Mouse (Mus musculus) effector memory CD4-positive, alpha-beta T cell, adult 7 months (primary cell): ENCODE results near the gene Gps1. TPM values are rescaled to one million over a fixed set of nuclear protein-coding genes. Genes with fewer than 3 reads are reported as not detected.

ENCODE experiments used
- polyA plus RNA-seq: library from polyadenylated mRNA; unstranded; fragments of 100-300 nt; shearing (Covaris generic); gene quantifications from one replicate; pipeline ENCODE4 v1.2.1, GENCODE M21; 2017

Gps1 gene
- 70.8 TPM for polyA plus RNA-seq

DNA sequence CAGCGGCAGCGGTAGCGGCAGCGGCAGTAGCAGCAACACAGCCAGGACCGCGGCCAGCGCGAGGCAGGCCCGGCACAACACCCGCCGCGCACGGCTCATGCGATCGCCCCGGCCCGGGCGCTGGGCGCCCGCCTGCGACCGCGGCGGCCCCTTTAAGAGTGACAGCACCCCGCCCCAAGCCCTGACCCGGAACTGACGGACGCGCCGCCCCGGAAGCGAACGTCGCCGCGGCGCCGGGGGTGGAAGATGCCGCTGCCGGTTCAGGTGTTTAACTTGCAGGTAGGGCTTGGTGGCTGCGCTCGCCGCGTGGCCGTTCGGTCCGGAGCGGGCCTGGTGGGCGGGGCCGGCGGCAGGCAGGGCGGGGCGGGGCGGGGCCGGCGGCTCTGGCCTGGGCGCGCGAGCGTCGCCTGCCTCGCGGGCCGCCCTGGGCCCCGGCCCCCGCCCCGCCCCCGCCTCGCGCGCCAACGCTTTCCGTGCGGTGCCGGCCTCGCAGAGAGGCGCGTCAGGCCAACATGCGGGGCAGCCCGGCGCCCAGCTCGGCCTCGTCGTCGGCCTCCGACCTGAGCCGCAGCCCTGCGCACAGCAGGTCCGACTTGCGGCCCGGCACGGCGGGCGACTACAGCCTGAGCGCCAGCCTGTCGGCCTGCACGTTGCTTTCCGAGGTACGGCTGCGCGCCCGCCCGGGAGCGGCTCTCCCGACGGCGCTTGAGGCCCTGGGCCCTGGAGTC lies at the start of gene Gps1, which contains the start of gene Rfng:
TSS of gene Gps1 (plus strand) at position 209 of the 728 bp plus-strand sequence.
TSS of gene Rfng (minus strand) at position 144 of the 728 bp plus-strand sequence.

DNA sequence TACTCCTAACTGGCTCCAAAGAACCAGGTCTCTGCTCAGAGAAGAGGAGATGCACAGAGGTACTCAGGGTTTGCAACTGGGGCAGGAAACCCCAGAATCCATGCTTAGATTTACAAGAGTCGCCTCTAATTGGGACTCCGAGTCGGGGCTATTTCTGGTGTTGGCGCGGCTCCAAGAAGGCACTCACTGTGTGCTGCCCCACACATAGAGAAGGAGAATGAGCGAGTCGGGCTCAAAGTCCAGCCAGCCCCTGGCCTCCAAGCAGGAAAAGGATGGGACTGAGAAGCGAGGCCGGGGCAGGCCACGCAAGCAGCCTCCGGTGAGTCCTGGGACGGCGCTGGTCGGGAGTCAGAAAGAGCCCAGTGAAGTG lies 21.4 kb upstream of the Gps1 start, which contains the start of gene Hmga1b:
TSS of gene Hmga1b (plus strand) at position 123 of the 370 bp plus-strand sequence.

DNA sequence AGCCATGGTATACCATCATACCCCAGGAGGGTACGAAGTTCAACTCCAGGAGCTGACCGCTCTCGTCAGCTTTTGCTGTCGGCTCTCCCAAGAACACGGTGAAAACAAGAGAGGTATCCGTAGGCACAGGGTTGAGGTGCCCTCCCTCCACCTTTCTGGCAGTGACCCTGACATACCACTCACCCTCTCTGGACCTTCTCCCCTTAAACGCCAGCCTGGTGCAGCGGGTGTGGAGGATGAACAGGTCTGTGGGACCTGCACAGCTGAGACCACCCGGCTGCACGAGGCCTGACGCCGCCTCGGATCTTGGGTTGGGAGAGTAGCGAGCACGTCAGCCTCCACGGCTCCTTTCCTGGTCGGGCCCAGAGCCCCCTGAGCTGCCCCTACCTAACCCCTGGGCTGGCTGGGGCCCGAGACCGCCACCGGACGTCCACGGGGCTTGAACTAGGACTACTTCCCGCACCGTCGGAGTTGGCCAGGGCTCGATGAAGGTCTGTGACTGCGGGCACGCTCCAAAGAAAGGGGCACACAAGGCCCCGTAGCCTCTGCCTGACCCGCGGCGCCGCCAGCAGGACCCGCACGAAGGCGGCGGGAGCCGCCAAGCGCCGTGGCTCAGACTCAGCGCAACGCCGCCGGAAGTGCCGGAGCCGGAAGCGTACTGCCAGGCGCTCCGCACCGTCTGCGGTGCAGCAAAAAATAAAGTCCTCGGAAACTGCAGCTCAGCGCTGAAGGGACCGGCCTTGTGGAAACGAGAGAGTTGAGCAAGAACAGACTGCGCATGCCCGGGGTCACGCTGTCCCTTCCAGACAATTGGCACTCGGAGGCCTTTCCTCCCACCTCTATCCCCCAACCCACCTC lies 11.9 kb downstream of the Gps1 start, which contains the start of gene Dus1l:
TSS of gene Dus1l (minus strand) at position 648 of the 858 bp plus-strand sequence.

DNA sequence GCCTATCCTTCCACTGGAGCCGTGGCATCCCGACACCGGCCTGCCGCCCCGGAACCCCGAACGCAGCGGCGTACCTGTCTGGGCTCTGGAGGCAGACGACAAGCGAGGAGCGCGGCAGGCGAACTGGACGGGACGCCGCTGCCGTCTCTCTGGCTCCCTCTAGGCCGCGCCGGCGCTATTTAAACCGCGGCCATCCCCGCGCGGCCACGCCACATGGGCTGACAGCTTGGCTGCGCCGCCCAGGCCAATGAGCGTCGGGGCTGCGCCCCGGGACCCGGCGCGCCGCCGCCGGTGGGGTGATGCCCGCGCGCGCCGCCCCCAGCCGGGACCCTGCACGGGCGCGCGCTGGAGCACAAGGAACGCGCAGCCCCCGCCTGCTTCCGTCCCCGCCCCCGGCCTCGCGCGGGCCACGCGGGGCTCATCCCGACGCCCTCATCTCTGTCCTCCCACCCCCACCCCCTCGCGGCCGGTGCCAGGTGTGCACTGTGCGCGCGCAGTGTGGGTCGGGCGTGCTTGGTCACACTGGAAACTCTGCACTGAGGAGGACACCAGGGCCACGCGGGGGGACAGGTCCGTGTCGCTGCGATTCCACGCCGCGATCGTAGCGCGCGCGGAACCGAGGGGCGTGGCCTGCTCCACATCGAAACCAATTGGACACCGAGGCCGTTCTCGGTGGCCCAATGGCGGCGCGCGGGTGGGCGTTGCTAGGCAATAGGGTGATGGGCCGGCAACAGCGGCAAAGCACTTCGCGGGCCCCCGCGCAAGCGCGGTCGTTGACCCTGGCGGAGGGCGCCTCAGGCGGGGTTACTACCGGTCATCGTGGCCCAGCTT lies 40.1 kb downstream of the Gps1 start, which contains the start of gene Fasn:
TSS of gene Fasn (minus strand) at position 592 of the 831 bp plus-strand sequence.

Other genes starting within 250 kb of the Gps1 start
- gene Mcrip1, start 234.5 kb upstream of the Gps1 start, polyA plus RNA-seq = 59.6 TPM
- gene Ppp1r27, start 233.1 kb upstream of the Gps1 start, polyA plus RNA-seq = not detected
- 172 TPM for gene P4hb, start 211.0 kb upstream of the Gps1 start, polyA plus RNA-seq
- gene Arhgdia, start 202.6 kb upstream of the Gps1 start, polyA plus RNA-seq = 768 TPM
- gene Alyref, start 185.9 kb upstream of the Gps1 start, polyA plus RNA-seq = 279 TPM
- gene Anapc11, start 185.9 kb upstream of the Gps1 start, polyA plus RNA-seq = 67.7 TPM
- gene Npb, start 175.8 kb upstream of the Gps1 start, polyA plus RNA-seq = not detected
- gene Pcyt2, start 166.3 kb upstream of the Gps1 start, polyA plus RNA-seq = 135 TPM
- gene Sirt7, start 159.0 kb upstream of the Gps1 start, polyA plus RNA-seq = 155 TPM
- 31.8 TPM for gene Mafg, start 150.7 kb upstream of the Gps1 start, polyA plus RNA-seq
- gene Pycr1, start 140.5 kb upstream of the Gps1 start, polyA plus RNA-seq = 0.44 TPM
- not detected for gene Myadml2, start 136.1 kb upstream of the Gps1 start, polyA plus RNA-seq
- gene Notum, start 123.1 kb upstream of the Gps1 start, polyA plus RNA-seq = not detected
- gene Aspscr1, start 111.3 kb upstream of the Gps1 start, polyA plus RNA-seq = 111 TPM
- 85.8 TPM for gene Cenpx, start 70.5 kb upstream of the Gps1 start, polyA plus RNA-seq
- gene Lrrc45, start 70.3 kb upstream of the Gps1 start, polyA plus RNA-seq = 52.6 TPM
- not detected for gene Rac3, start 62.8 kb upstream of the Gps1 start, polyA plus RNA-seq
- gene Dcxr, start 57.0 kb upstream of the Gps1 start, polyA plus RNA-seq = 5.4 TPM
- gene Cbr2, start 52.2 kb upstream of the Gps1 start, polyA plus RNA-seq = not detected
- 9.5 TPM for gene Hmga1b, start 21.5 kb upstream of the Gps1 start, polyA plus RNA-seq
- gene Rfng, start 65 bp upstream of the Gps1 start, polyA plus RNA-seq = 29.1 TPM
- gene Dus1l, start 12.1 kb downstream of the Gps1 start, polyA plus RNA-seq = 42.8 TPM
- gene Fasn, start 40.3 kb downstream of the Gps1 start, polyA plus RNA-seq = 39.2 TPM
- not detected for gene Ccdc57, start 148.6 kb downstream of the Gps1 start, polyA plus RNA-seq
- gene Slc16a3, start 164.2 kb downstream of the Gps1 start, polyA plus RNA-seq = 7.9 TPM
- 216 TPM for gene Csnk1d, start 207.1 kb downstream of the Gps1 start, polyA plus RNA-seq